Mouse (Mus musculus) hindbrain, embryonic 14.5 days (tissue): Measurements from ENCODE around the gene Acmsd. TPM values are rescaled to one million over a fixed set of nuclear protein-coding genes. Genes with fewer than 3 reads are reported as not detected.

Experiments used
- ATAC-seq: fragments of 200-750 bp; cut with Nextera tagmentation; 2 replicates; pipeline ENCODE4 v1.8.0; 2017; ENCODE audit warnings: moderate number of reproducible peaks, mild to moderate bottlenecking, moderate TSS enrichment, moderate library complexity; ENCODE audit not compliant: low FRiP score
- DNase-seq: peaks from one replicate; pipeline ENCODE4 v3.0.0-alpha.2; 2015; ENCODE audit warnings: low spot score
- H3K27ac ChIP-seq: fragments of 300-500 bp; sonication (generic); 2 replicates; pipeline ENCODE4 v1.5.1; 2014; ENCODE audit warnings: mild to moderate bottlenecking, moderate library complexity
- H3K27me3 ChIP-seq: fragments of 300-500 bp; sonication (generic); 2 replicates; pipeline ENCODE4 v1.6.1; 2014; ENCODE audit warnings: mild to moderate bottlenecking, low read length, mixed read lengths; ENCODE audit not compliant: control insufficient read depth, insufficient read depth
- H3K36me3 ChIP-seq: fragments of 300-500 bp; sonication (generic); replicated peaks from 2 replicates; pipeline ENCODE4 v1.6.1; 2014; ENCODE audit not compliant: control insufficient read depth, insufficient read depth
- H3K4me1 ChIP-seq: fragments of 300-500 bp; sonication (generic); replicated peaks from 2 replicates; pipeline ENCODE4 v1.6.1; 2014; ENCODE audit warnings: antibody characterized with exemption, low read length, mixed read lengths; ENCODE audit not compliant: control insufficient read depth, insufficient read depth
- H3K4me2 ChIP-seq: fragments of 300-500 bp; sonication (generic); replicated peaks from 2 replicates; pipeline ENCODE4 v1.6.1; 2014; ENCODE audit warnings: mild to moderate bottlenecking, moderate library complexity
- H3K4me3 ChIP-seq: fragments of 300-500 bp; sonication (generic); replicated peaks from 2 replicates; pipeline ENCODE4 v1.5.1; 2014; ENCODE audit warnings: mild to moderate bottlenecking, low read length
- H3K9ac ChIP-seq: fragments of 300-500 bp; sonication (generic); 2 replicates; pipeline ENCODE4 v1.6.1; 2014
- H3K9me3 ChIP-seq: fragments of 300-500 bp; sonication (generic); 2 replicates; pipeline ENCODE4 v1.6.1; 2016; ENCODE audit warnings: low read length; ENCODE audit not compliant: control insufficient read depth
- WGBS: fragments of 180-500 bp; shearing (Covaris S2); extraction: QIAGEN DNeasy Blood & Tissue Kit; methylation state at CpG from one replicate; pipeline ENCODE4 v1.1.7; 2014; 5-methylcytosine and 5-hydroxymethylcytosine counted together
- polyA plus RNA-seq: library from polyadenylated mRNA; unstranded; fragments of >200 nt; fragmentation: Nextera tagmentation; extraction: Ambion mirVana; gene quantifications from 2 replicates; pipeline ENCODE4 v1.2.1, GENCODE M21; 2014

Gene Acmsd
- polyA plus RNA-seq, 1 experiment from 2014 or later = 0.17 TPM

DNA sequence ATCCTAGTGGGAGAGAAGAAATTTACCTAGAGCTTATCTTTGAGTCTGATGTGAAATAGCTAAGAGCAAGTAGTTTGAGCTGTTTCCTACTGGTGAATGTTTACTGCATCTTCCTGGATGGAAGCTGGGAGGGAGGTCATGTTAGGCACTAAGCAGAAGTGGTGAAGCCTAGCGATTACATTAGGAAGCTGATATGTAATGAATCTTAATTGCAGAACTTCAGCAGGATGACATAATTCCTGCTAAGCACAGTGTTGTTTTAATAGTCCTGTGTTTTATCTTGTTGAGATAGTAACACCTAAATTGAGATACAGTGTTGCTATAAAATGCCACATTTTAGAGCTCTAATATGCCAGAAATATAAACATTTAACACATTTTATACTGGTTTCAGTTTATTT is 56.7 kb downstream of the Acmsd start:
- no peak overlapping the region for H3K27ac ChIP-seq
- H3K27me3 ChIP-seq = no peaks in the 10 kb centered on the region
- 77% methylated on average over 1 of the region's 1 CpGs for WGBS
- H3K9me3 ChIP-seq = no peaks in the 10 kb centered on the region
- ATAC-seq (no peak), DNase-seq (no peak)
- no peak overlapping the region for H3K4me2 ChIP-seq
- H3K4me1 ChIP-seq = peaks cover 15% of the 10 kb centered on the region
- H3K36me3 ChIP-seq = no peaks in the 10 kb centered on the region
- H3K9ac ChIP-seq = no peak overlapping the region
- H3K4me3 ChIP-seq = no peak overlapping the region

DNA sequence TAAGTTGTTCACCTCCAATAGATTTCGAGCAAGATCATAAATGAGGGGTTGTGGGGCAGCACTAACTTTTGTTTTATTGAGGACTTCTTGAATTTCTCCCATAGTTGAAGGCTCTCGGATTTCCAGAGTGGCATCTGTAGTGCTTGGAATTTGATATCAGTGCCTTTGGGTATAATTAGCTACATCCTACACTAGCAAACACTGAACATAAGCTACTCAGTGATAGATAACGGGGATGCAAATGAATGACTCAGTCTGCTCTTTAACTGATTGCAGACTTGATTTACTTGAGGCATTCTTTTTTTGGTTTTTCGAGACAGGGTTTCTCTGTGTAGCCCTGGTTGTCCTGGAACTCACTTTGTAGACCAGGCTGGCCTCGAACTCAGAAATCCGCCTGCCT is 59.7 kb downstream of the Acmsd start:
- H3K9ac ChIP-seq = no peak overlapping the region
- peaks cover 3% of the 10 kb centered on the region; the same call in 1 of the 2 replicates for H3K4me1 ChIP-seq
- no peaks in the 10 kb centered on the region for H3K27me3 ChIP-seq
- H3K4me3 ChIP-seq = no peak overlapping the region
- no peaks in the 10 kb centered on the region; the same call in none of the 2 replicates for H3K36me3 ChIP-seq
- H3K27ac ChIP-seq = no peak overlapping the region
- ATAC-seq = no peak
- H3K4me2 ChIP-seq = no peak overlapping the region
- no peaks in the 10 kb centered on the region for H3K9me3 ChIP-seq
- DNase-seq = no peak
- 90% methylated on average over 6 of the region's 6 CpGs for WGBS

- H3K9ac ChIP-seq = no peak overlapping the region
- no peak for ATAC-seq
- no peaks in the 10 kb centered on the region for H3K9me3 ChIP-seq
- no peak for DNase-seq
- H3K27me3 ChIP-seq = no peaks in the 10 kb centered on the region
- no peaks in the 10 kb centered on the region for H3K4me1 ChIP-seq
- 96% methylated on average over 1 of the region's 1 CpGs for WGBS
- H3K4me3 ChIP-seq = no peak overlapping the region
- H3K27ac ChIP-seq = no peak overlapping the region
- peaks cover 15% of the 10 kb centered on the region for H3K36me3 ChIP-seq
- H3K4me2 ChIP-seq = no peak overlapping the region
Observed at GRCm38 (mm10) chr1:127793459-127793858, 64.2 kb downstream of the Acmsd start.

DNA sequence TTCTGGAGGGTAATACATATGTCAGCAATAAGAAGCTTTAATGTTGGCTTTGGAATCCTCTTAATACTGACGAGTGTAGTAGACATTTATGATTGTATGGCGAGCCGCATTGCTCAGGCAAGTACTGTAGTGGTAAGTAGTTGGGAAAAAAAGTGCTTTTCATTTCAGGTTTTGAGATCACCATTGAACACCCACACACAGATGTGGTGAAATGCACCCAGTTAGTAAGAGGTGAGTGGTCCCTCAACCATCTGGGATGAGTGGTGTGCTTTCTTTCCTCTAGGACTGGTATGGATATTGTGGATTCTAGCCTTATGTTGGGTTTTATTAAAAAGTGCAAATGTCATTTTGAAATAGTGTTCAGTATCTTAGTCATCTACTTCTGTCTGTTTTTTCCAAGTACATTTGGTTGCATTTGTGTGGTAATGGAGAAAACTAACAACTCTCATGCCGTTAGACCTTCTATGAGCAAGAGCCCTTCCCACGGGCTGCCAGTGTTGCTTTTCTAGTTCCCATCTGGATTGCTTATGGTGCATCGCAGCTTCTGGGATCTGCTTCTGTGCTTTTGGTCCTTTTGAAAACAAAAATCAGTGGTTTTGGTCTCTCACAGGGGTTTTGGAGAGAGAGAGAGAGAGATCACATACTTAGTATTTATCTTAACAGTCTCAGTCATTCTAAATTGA is 66.0 kb downstream of the Acmsd start:
- H3K27me3 ChIP-seq = no peaks in the 10 kb centered on the region
- no peaks in the 10 kb centered on the region for H3K9me3 ChIP-seq
- no peak overlapping the region for H3K4me2 ChIP-seq
- H3K9ac ChIP-seq = no peak overlapping the region
- H3K4me3 ChIP-seq = no peak overlapping the region
- H3K36me3 ChIP-seq = peaks cover 30% of the 10 kb centered on the region
- no peaks in the 10 kb centered on the region for H3K4me1 ChIP-seq
- ATAC-seq (no peak), DNase-seq (no peak)
- WGBS = 92% methylated on average over 6 of the region's 6 CpGs
- H3K27ac ChIP-seq = no peak overlapping the region

DNA sequence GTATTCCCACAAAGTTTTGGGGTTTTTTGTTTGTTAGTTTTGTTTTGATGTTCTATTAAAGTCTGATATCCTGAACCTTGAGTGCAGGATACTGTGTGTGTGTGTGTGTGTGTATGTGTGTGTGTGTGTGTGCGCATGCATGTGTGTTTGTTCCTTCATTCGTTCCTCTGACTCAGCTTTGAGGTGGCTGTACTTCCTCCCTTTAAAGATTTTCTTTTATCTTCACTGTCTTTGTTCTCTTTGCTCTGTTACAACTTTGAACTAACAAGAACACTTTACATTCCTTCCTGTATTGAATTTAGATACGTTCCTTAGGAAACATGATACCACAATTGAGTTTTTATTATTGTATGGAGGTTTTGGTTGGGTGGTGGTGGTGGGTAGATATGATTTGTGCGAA is 67.1 kb downstream of the Acmsd start:
- ATAC-seq (no peak), DNase-seq (no peak)
- Histone ChIP-seq H3K27me3 (no peaks in the 10 kb centered on the region), H3K4me2 (no peak overlapping the region), H3K36me3 (peaks cover 32% of the 10 kb centered on the region), H3K4me3 (no peak overlapping the region), H3K4me1 (no peaks in the 10 kb centered on the region), H3K9me3 (no peaks in the 10 kb centered on the region), H3K27ac (no peak overlapping the region), H3K9ac (no peak overlapping the region)
- 82% methylated on average over 4 of the region's 4 CpGs for WGBS

DNA sequence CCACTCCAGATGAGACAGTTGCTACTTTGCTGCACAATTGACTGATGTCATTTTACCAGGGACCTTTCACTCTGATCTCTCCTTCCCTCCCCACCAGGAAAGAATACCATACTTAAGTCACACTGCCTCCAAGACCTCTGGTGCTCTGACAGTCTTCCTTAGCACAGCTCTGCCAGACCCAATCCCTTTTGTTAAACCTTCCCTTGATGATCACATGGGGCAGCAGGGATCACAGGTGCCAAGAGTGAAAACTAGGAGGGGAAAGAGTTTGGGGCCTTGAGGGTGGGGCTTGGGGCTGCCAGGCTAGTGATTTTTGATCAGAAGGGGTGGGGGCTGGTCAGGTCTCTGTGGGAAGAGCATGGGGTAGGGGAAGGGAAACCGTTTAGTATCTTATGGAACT is 67.5 kb downstream of the Acmsd start:
- no peak overlapping the region for H3K4me2 ChIP-seq
- no peaks in the 10 kb centered on the region for H3K4me1 ChIP-seq
- H3K4me3 ChIP-seq = no peak overlapping the region
- H3K9me3 ChIP-seq = no peaks in the 10 kb centered on the region
- peaks cover 35% of the 10 kb centered on the region for H3K36me3 ChIP-seq
- H3K27me3 ChIP-seq = no peaks in the 10 kb centered on the region
- ATAC-seq (no peak), DNase-seq (no peak)
- H3K27ac ChIP-seq = no peak overlapping the region
- no peak overlapping the region for H3K9ac ChIP-seq
- WGBS = 87% methylated on average over 1 of the region's 1 CpGs

GRCm38 (mm10) chr1:127802916-127803315 is 73.7 kb downstream of the Acmsd start:
- H3K9ac ChIP-seq = no peak overlapping the region
- no peak overlapping the region for H3K4me2 ChIP-seq
- 86% methylated on average over 8 of the region's 8 CpGs for WGBS
- no peaks in the 10 kb centered on the region for H3K27me3 ChIP-seq
- H3K4me1 ChIP-seq = no peaks in the 10 kb centered on the region
- ATAC-seq = no peak
- no peak overlapping the region for H3K27ac ChIP-seq
- peaks cover 57% of the 10 kb centered on the region for H3K36me3 ChIP-seq
- no peak overlapping the region for H3K4me3 ChIP-seq
- no peak for DNase-seq
- H3K9me3 ChIP-seq = no peaks in the 10 kb centered on the region

DNA sequence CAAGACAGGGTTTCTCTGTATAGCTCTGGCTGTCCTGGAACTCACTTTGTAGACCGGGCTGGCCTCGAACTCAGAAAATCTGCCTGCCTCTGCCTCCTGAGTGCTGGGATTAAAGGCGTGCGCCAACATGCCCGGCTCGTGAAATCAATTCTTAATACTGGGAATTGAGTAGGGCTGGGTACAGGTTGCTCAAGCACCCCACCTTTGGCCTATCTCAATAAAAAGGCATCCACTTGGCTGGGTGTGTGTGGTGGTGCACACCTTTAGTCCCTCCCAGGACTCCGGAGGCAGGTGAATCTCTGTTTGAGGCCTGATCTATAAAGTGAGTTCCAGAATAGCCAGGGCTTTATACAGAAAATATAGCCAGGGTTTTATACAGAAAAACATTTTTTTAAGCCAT is 79.5 kb downstream of the Acmsd start:
- H3K4me2 ChIP-seq = no peak overlapping the region
- no peak overlapping the region for H3K27ac ChIP-seq
- no peak for ATAC-seq
- H3K9ac ChIP-seq = no peak overlapping the region
- H3K36me3 ChIP-seq = peaks cover 15% of the 10 kb centered on the region
- H3K4me1 ChIP-seq = no peaks in the 10 kb centered on the region
- 98% methylated on average over 7 of the region's 7 CpGs for WGBS
- H3K4me3 ChIP-seq = no peak overlapping the region
- H3K27me3 ChIP-seq = no peaks in the 10 kb centered on the region
- H3K9me3 ChIP-seq = no peaks in the 10 kb centered on the region
- no peak for DNase-seq

DNA sequence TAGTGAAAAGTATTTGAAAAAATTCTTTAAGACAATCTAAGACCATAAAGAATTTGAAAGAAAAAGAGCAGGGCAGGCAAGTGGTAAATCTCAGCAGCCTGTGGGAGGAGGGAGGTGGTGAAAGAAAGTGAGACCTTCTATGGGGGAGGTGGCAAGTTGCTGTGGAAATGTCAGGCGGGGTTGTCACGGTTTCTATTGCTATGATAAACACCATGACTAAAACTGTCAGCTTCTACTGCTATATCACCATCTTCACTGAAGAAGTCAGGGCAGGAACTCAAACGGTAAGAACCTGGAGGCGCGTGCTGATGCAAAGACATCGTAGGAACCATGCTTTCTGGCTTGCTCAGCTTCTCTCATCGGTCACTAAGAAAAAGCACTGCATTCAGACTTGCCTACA is 83.7 kb downstream of the Acmsd start:
- no peaks in the 10 kb centered on the region for H3K4me1 ChIP-seq
- no peaks in the 10 kb centered on the region for H3K27me3 ChIP-seq
- no peak overlapping the region for H3K27ac ChIP-seq
- H3K9ac ChIP-seq = no peak overlapping the region
- 66% methylated on average over 7 of the region's 7 CpGs for WGBS
- H3K4me2 ChIP-seq = no peak overlapping the region
- H3K4me3 ChIP-seq = no peak overlapping the region
- DNase-seq = no peak
- ATAC-seq = no peak
- H3K9me3 ChIP-seq = no peaks in the 10 kb centered on the region
- H3K36me3 ChIP-seq = no peaks in the 10 kb centered on the region; the same call in 1 of the 2 replicates

- no peaks in the 10 kb centered on the region for H3K9me3 ChIP-seq
- ATAC-seq = no peak
- H3K9ac ChIP-seq = no peak overlapping the region
- no peak overlapping the region for H3K4me3 ChIP-seq
- no peak overlapping the region for H3K4me2 ChIP-seq
- H3K27ac ChIP-seq = no peak overlapping the region
- DNase-seq = no peak
- no peaks in the 10 kb centered on the region for H3K27me3 ChIP-seq
- no peaks in the 10 kb centered on the region for H3K4me1 ChIP-seq
- 87% methylated on average over 6 of the region's 6 CpGs for WGBS
- H3K36me3 ChIP-seq = no peaks in the 10 kb centered on the region
Observed at GRCm38 (mm10) chr1:127816381-127816780, 87.2 kb downstream of the Acmsd start.
